Mouse (Mus musculus): ENCODE data around the gene Fmnl3.

GRCm38 (mm10) chr15:99408845-99409244, 38.6 kb upstream of the Fmnl3 start:
- no peak for TF ChIP-seq CTCF (IDR thresholded peaks at IDR 0.05; ENCODE audit: extremely low read depth, insufficient read depth, low read length)
- TF ChIP-seq POLR2A (IDR thresholded peaks at IDR 0.05; ENCODE audit: extremely low read depth, insufficient read depth, low read length) = no peak

Measured in cortical plate, adult 2 months (tissue).